Mouse (Mus musculus) adrenal gland, postnatal 14 days (tissue): ENCODE data around the gene Slc4a4. TPM values are rescaled to one million over a fixed set of nuclear protein-coding genes. Genes with fewer than 3 reads are reported as not detected.
"Not testable (repeated sequence)": the region's sequence is repeated elsewhere in the genome, so short reads cannot be mapped to it uniquely, and the experiment has no call there.

Source experiments
- DNase-seq: peaks from one replicate; pipeline ENCODE4 v3.0.0; 2021; ENCODE audit warnings: mixed read lengths
- total RNA-seq: library from RNA; stranded (reverse); gene quantifications from 2 replicates; pipeline ENCODE4 v1.2.3, GENCODE M21; 2021

The Slc4a4 gene
- total RNA-seq, 1 experiment from 2014 or later: 89.7 TPM

GRCm38 (mm10) chr5:89088462-89088861 lies 201.8 kb downstream of the Slc4a4 start:
- DNase-seq: peak; percentile 5

DNA sequence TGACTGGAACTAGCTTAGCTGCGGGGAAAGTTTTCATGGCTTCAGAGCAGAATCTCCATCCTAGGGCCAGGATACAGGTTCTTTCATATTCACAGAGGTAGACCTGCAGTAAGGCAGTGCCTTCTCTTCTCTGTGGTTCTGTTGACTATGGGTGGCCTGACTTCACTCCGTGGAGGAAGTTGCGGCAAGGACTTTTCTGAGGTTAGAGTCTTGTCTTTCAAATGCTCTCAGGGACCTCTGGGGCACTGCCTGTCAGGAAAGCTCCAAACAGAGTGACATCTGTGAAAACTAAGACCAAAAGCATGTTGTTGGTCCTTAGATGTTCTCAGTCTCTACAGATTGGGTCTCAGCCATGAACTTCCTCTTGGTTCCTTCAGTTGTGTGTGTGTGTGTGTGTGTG lies 203.5 kb downstream of the Slc4a4 start:
- DNase-seq: no peak

DNA sequence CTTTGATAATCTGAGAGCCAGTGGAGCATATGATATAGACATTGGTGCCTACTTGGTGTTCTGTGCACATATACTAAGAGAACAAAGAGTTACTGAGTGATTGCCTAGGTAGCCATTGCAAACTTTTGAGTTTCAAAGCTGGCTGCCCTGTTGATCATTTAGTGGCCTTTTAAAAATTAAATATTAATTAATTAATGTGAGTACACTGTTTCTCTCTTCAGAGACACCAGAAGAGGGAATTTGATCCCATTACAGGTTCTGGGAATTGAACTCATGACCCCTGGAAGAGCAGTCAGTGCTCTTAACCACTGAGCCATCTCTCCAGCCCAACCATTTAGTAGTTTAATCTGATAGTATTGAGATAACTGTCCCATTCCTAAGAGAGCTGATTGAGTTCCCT lies 209.8 kb downstream of the Slc4a4 start:
- no peak for DNase-seq

DNA sequence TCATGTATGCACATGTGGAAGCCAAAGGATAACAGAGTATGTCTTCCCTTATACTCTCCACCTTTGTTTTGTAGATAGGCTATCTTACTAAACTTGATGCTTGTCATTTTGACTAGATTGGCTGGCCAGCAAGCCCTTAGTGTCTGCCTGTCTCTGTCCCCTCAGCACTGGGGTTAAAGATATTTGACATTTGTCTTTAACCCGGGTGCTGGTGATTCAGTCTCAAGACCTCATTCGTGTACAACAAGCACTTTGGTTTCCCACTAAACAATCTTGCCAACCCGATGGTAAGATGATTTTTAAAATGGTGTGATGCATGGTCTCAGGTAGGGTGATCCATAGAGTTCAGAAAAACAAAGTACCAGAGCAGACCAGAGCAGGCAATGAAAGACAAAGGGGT lies 210.7 kb downstream of the Slc4a4 start:
- no peak for DNase-seq

DNA sequence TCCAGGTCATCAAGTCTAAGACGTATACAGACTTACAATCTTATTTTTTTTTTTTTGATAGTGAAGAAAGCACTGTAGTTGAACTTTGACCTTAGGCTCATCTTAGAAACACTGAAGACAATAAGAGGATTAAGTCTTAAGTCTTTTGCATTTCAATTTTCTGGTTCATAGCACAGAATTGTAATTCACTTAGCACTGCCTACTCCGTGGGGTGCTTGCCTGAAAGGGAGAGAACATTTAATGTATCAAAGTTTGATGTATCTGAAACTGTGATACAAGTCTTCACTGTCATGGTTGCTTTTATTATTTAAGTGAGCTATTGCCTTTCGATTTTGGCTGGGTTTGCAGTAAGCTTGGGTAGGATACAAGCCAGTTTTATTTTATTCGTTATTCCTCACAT lies 211.5 kb downstream of the Slc4a4 start:
- no peak for DNase-seq

GRCm38 (mm10) chr5:89099886-89100285 lies 213.3 kb downstream of the Slc4a4 start:
- no peak for DNase-seq

GRCm38 (mm10) chr5:89102560-89102959 lies 215.9 kb downstream of the Slc4a4 start:
- no peak for DNase-seq

DNA sequence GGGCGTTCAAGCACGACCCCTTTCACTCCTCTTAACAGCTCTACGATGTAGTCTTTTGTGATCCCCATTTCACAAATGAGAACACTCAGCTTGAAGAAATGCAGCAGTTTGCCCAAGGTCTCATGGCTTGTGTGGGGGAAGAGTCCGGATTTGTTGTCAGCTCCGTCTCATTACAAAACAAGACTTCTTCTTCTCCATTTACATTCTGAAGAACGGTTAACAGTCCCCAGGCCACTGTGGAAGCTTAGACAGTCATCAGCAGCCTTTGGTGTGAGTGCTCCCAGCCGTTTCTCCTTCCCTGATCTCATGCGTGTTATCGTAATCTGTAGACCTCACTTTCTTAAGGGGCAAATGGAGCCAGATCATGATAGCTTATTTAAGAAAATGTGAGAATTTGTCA lies 218.7 kb downstream of the Slc4a4 start:
- DNase-seq: no peak

- no peak for DNase-seq
Observed at GRCm38 (mm10) chr5:89106217-89106616, 219.6 kb downstream of the Slc4a4 start.

GRCm38 (mm10) chr5:89108809-89109208 lies 222.2 kb downstream of the Slc4a4 start:
- DNase-seq: no peak

GRCm38 (mm10) chr5:89109832-89110231 lies 223.2 kb downstream of the Slc4a4 start:
- no peak for DNase-seq

DNA sequence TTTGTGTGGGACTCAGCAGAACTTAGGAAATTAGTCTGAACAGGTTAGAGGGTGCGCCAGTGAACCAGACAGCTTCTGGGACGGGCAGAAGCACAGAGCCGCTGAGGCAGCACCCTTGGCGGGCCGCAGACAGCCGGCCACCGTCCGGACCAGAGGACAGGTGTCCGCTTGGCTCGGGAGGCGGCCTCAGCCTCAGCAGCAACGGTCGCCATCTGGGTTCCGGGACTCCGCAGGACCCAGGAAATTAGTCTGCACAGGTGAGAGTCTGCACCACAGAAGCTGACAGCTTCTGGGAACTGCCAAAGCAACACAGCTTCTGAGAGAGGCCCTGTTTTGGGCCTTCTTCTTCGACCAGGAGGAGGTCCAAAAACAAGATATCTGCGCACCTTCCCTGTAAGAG lies 225.4 kb downstream of the Slc4a4 start:
- not testable (repeated sequence) for DNase-seq

DNA sequence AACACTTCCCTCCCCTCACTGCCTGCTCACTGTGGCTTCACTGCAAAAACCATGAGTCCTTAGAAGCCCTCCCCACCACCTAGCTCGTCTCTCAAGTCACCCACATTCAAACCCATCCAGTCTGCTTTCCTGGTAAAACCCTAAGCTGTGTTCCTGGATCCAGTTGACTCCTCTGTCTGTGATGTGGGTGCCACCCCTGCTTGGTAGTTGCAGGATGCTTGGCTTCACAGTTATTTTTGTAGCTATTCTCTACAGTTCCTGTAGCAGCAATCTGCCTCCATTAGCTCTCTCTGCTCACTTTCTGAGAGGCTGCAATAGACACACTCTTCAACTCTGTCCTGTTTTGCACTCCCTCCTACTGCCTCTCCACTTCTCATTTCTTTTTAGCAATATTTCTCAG lies 234.3 kb downstream of the Slc4a4 start:
- no peak for DNase-seq

- peak; percentile 40 for DNase-seq
Observed at GRCm38 (mm10) chr5:89123270-89123903, 236.8 kb downstream of the Slc4a4 start.

DNA sequence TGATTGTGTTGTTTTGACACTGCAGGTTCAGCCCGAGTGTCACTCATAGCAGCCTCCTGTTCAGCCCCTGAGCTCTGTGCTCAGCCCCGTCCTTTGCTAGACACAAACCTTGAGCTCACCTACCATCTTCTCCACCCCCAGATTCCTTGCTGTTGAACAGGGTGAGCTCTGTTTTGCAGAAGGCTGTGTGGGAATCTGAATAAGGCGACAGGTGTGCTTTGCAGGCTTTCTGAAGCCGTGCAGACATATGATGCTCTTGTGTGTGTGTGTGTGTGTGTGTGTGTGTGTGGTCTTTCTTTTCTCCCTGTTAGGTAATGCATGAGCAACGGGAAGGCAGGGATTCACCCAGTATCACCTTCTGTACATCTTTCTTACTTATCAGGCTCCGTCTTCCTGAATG lies 241.6 kb downstream of the Slc4a4 start:
- DNase-seq: no peak

DNA sequence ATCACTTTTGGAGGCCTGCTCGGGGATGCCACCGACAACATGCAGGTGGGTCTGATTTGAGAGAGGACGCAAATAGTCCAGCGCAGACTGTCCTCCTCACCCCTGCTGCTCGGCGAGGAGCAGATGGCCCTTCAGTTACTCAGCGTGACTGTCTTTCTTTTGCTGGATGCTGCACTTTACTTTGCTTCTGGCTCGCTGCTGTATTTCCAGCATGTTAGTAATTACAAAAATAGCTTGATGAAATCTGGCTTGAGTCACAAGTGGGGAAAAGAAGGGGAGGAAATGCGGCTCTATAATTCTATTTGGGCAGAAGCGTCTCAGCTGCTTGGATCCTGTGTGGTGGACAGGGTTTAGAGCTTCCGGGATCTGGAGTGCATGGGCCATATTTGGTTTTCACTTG lies 249.2 kb downstream of the Slc4a4 start:
- no peak for DNase-seq

DNA sequence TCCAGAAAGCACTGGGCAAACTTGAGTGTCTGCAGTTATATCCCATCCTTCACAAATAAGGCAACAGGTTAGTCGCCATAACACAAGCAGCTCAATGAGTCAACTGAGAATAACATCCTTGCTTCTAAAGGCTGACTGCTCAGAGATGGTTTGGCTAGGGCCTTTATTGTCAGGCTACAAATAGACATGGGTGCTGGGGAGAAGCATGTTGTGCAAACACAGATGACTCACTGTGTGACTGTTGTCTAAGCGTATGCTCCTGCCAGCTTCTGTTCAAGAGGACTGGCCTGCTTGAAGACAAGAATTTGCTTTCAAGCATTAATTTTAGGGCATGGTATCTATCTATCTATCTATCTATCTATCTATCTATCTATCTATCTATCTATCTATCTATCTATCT lies 253.5 kb downstream of the Slc4a4 start:
- DNase-seq: no peak

DNA sequence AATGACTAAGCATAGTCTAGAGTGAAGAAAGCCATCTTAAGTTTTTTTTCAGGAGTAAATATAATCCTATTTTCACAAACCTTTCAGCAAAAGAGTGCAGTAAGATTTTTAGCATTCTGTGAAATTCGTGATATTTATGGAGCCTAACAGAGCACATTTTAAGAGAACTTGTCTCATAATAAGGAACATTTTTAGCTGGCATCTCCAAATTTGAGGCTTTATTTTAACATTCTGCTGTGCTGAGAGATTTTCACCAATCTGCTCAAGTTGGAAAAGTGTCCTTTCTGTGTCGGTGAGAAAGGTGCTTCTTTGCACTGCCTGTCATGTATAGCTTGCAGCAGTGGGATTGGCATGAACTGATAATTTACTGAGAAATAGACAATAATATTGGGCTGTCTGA lies 255.1 kb downstream of the Slc4a4 start:
- no peak for DNase-seq

GRCm38 (mm10) chr5:89146276-89146675 lies 259.7 kb downstream of the Slc4a4 start:
- no peak for DNase-seq

- DNase-seq: peak; percentile 27
Observed at GRCm38 (mm10) chr5:89147282-89147790, 260.7 kb downstream of the Slc4a4 start.

DNA sequence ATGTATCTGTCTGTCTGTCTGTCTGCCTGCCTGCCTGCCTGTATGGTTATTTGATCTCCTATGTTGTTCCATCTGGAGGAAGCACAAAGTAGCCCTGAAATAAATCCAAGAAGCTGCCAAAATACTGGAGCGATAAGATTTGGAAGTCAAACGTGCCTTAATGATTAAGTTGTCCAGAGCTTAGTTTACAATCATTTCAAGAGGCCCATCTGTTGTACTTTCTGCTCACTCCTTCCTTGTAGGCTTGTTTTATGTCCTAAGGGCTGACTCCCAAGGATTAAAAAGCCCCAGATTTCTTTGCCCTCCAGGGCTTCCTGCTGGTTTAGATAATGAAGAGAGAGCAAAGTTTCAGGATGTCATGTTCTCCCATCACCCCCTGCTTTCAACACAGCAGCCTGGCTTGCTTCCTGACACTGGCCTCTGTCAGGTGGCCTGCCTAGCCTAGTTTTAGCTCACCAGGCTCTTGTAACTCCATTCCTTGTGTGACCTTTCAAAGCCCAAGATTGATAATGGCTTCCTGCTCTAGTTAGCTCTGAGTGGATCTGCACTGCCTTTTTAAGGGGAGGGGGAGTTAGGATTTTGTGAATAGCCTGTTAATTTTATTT lies 262.9 kb downstream of the Slc4a4 start:
- DNase-seq: no peak

- no peak for DNase-seq
Observed at GRCm38 (mm10) chr5:89151076-89151475, 264.5 kb downstream of the Slc4a4 start.

DNA sequence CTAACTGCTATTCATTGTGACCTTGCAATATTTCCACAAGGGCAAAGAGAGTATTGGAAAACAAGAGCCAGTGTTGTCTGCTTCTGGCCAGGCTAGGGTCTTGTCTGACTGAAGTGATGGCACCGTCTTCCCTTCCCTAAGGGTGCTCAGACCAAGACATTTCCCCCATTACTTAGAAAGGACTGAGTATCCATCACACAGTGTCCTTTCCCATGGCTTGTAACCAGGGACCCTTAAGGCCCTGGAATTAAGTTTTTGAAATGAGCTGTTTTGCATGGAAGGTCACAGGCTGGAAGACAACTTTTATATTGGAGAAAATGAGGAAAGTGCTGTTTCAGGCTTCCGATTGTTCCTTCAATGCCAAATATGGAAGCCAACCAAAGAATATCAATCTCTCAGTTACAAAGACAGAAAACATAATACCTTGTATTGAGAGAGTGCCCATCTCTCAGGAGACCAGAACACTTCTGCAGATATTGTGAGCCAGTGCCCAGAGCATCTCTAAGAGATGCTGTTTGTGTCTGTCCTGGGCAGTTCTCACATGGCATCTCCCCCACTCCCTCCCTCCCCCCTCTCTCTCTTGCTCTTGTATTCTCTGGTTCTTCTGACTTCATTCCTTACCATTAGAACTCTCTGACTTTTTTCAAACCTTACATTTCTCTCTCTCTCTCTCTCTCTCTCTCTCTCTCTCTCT lies 284.6 kb downstream of the Slc4a4 start:
- DNase-seq: no peak

GRCm38 (mm10) chr5:89190063-89190462 lies 303.4 kb downstream of the Slc4a4 start:
- no peak for DNase-seq
